Mouse (Mus musculus): Measurements from ENCODE around the gene Galnt7. TPM values are rescaled to one million over a fixed set of nuclear protein-coding genes. Genes with fewer than 3 reads are reported as not detected.

The Galnt7 gene
- polyA plus RNA-seq, 1 experiment from 2014 or later: 11.7 TPM

- no peak overlapping the region for H3K27ac ChIP-seq (replicated peaks)
- no peak overlapping the region for H3K9ac ChIP-seq (replicated peaks)
- H3K4me2 ChIP-seq: no peak overlapping the region
- no peaks in the 10 kb centered on the region for H3K27me3 ChIP-seq (replicated peaks)
- H3K4me3 ChIP-seq (replicated peaks): no peak overlapping the region
- no peak for ATAC-seq (ENCODE audit: low FRiP score)
- 93% methylated on average over 14 of the region's 14 CpGs for WGBS
- no peaks in the 10 kb centered on the region for H3K9me3 ChIP-seq (replicated peaks)
- no peaks in the 10 kb centered on the region for H3K4me1 ChIP-seq
- H3K36me3 ChIP-seq: peaks cover 4% of the 10 kb centered on the region; the same call in 1 of the 2 replicates
Observed at GRCm38 (mm10) chr8:57552102-57553032, 100.5 kb downstream of the Galnt7 start.

- no peak overlapping the region for H3K9ac ChIP-seq (replicated peaks)
- ATAC-seq (ENCODE audit: low FRiP score): no peak
Observed at GRCm38 (mm10) chr8:57547581-57547980, 105.3 kb downstream of the Galnt7 start.

GRCm38 (mm10) chr8:57546834-57547233 lies 106.0 kb downstream of the Galnt7 start:
- H3K27me3 ChIP-seq (replicated peaks): no peaks in the 10 kb centered on the region
- 92% methylated on average over 3 of the region's 3 CpGs for WGBS
- no peak overlapping the region for H3K9ac ChIP-seq (replicated peaks)
- no peak overlapping the region for H3K27ac ChIP-seq (replicated peaks)
- no peak overlapping the region for H3K4me2 ChIP-seq
- no peaks in the 10 kb centered on the region for H3K4me1 ChIP-seq
- H3K36me3 ChIP-seq: peaks cover 2% of the 10 kb centered on the region; the same call in 1 of the 2 replicates
- no peaks in the 10 kb centered on the region for H3K9me3 ChIP-seq (replicated peaks)
- ATAC-seq (ENCODE audit: low FRiP score): no peak
- no peak overlapping the region for H3K4me3 ChIP-seq (replicated peaks)

More at GRCm38 (mm10) chr8:57547581-57547980, 105.3 kb downstream of the Galnt7 start:
- Histone ChIP-seq H3K36me3 (peaks cover 4% of the 10 kb centered on the region; the same call in 1 of the 2 replicates), H3K27me3 (replicated peaks) (no peaks in the 10 kb centered on the region), H3K4me3 (replicated peaks) (no peak overlapping the region), H3K9me3 (replicated peaks) (no peaks in the 10 kb centered on the region), H3K4me2 (no peak overlapping the region), H3K27ac (replicated peaks) (no peak overlapping the region), H3K4me1 (no peaks in the 10 kb centered on the region)
- WGBS: 48% methylated on average over 12 of the region's 12 CpGs

- no peaks in the 10 kb centered on the region for H3K9me3 ChIP-seq (replicated peaks)
- H3K27ac ChIP-seq (replicated peaks): no peak overlapping the region
- 89% methylated on average over 3 of the region's 3 CpGs for WGBS
- H3K4me2 ChIP-seq: no peak overlapping the region
- H3K4me3 ChIP-seq (replicated peaks): no peak overlapping the region
- H3K27me3 ChIP-seq (replicated peaks): no peaks in the 10 kb centered on the region
- no peak for ATAC-seq (ENCODE audit: low FRiP score)
- H3K4me1 ChIP-seq: no peaks in the 10 kb centered on the region
- no peaks in the 10 kb centered on the region for H3K36me3 ChIP-seq
- no peak overlapping the region for H3K9ac ChIP-seq (replicated peaks)
Observed at GRCm38 (mm10) chr8:57546401-57546800, 106.4 kb downstream of the Galnt7 start.

- no peaks in the 10 kb centered on the region for H3K9me3 ChIP-seq (replicated peaks)
- no peak overlapping the region for H3K4me2 ChIP-seq
- H3K4me1 ChIP-seq: peaks cover 3% of the 10 kb centered on the region; the same call in 1 of the 2 replicates
- 94% methylated on average over 9 of the region's 9 CpGs for WGBS
- no peak overlapping the region for H3K27ac ChIP-seq (replicated peaks)
- H3K27me3 ChIP-seq (replicated peaks): no peaks in the 10 kb centered on the region
- H3K36me3 ChIP-seq: peaks cover under 1% of the 10 kb centered on the region; the same call in 1 of the 2 replicates
- no peak overlapping the region for H3K4me3 ChIP-seq (replicated peaks)
- no peak for ATAC-seq (ENCODE audit: low FRiP score)
- no peak overlapping the region for H3K9ac ChIP-seq (replicated peaks)
Observed at GRCm38 (mm10) chr8:57541405-57541804, 111.4 kb downstream of the Galnt7 start.

GRCm38 (mm10) chr8:57540951-57541350 lies 111.9 kb downstream of the Galnt7 start:
- no peak overlapping the region for H3K9ac ChIP-seq (replicated peaks)
- peaks cover 5% of the 10 kb centered on the region for H3K36me3 ChIP-seq
- H3K4me1 ChIP-seq: peaks cover 3% of the 10 kb centered on the region; the same call in 1 of the 2 replicates
- no peak for ATAC-seq (ENCODE audit: low FRiP score)
- H3K9me3 ChIP-seq (replicated peaks): no peaks in the 10 kb centered on the region
- no peak overlapping the region for H3K4me3 ChIP-seq (replicated peaks)
- 89% methylated on average over 11 of the region's 11 CpGs for WGBS
- H3K27ac ChIP-seq (replicated peaks): no peak overlapping the region
- H3K27me3 ChIP-seq (replicated peaks): no peaks in the 10 kb centered on the region
- no peak overlapping the region for H3K4me2 ChIP-seq

- 48% methylated on average over 12 of the region's 12 CpGs for WGBS
- H3K27me3 ChIP-seq (replicated peaks): no peaks in the 10 kb centered on the region
- peaks cover 3% of the 10 kb centered on the region; the same call in 1 of the 2 replicates for H3K4me1 ChIP-seq
- H3K9me3 ChIP-seq (replicated peaks): no peaks in the 10 kb centered on the region
- H3K4me2 ChIP-seq: no peak overlapping the region
- no peak overlapping the region for H3K9ac ChIP-seq (replicated peaks)
- no peak overlapping the region for H3K4me3 ChIP-seq (replicated peaks)
- H3K27ac ChIP-seq (replicated peaks): no peak overlapping the region
- ATAC-seq (ENCODE audit: low FRiP score): peak; percentile 82
- peaks cover 11% of the 10 kb centered on the region for H3K36me3 ChIP-seq
Observed at GRCm38 (mm10) chr8:57540110-57540838, 112.6 kb downstream of the Galnt7 start.

- Histone ChIP-seq H3K27me3 (replicated peaks) (no peaks in the 10 kb centered on the region), H3K27ac (replicated peaks) (no peak overlapping the region), H3K4me1 (peaks cover 3% of the 10 kb centered on the region; the same call in 1 of the 2 replicates), H3K4me2 (no peak overlapping the region), H3K9me3 (replicated peaks) (no peaks in the 10 kb centered on the region), H3K9ac (replicated peaks) (no peak overlapping the region), H3K4me3 (replicated peaks) (no peak overlapping the region), H3K36me3 (peaks cover 19% of the 10 kb centered on the region)
- no peak for ATAC-seq (ENCODE audit: low FRiP score)
- whole genome bisulfite sequencing: 94% methylated on average over 7 of the region's 7 CpGs
Observed at GRCm38 (mm10) chr8:57538601-57539000, 114.2 kb downstream of the Galnt7 start.

GRCm38 (mm10) chr8:57536167-57536566 lies 116.7 kb downstream of the Galnt7 start:
- no peak overlapping the region for H3K27ac ChIP-seq (replicated peaks)
- peaks cover 3% of the 10 kb centered on the region; the same call in 1 of the 2 replicates for H3K4me1 ChIP-seq
- H3K4me2 ChIP-seq: no peak overlapping the region
- ATAC-seq (ENCODE audit: low FRiP score): no peak
- H3K4me3 ChIP-seq (replicated peaks): no peak overlapping the region
- H3K36me3 ChIP-seq: peaks cover 19% of the 10 kb centered on the region
- H3K9ac ChIP-seq (replicated peaks): no peak overlapping the region
- H3K9me3 ChIP-seq (replicated peaks): no peaks in the 10 kb centered on the region
- no peaks in the 10 kb centered on the region for H3K27me3 ChIP-seq (replicated peaks)
- WGBS: 94% methylated on average over 6 of the region's 6 CpGs

GRCm38 (mm10) chr8:57534495-57534894 lies 118.3 kb downstream of the Galnt7 start:
- Histone ChIP-seq H3K27ac (replicated peaks) (no peak overlapping the region), H3K4me1 (no peaks in the 10 kb centered on the region), H3K4me3 (replicated peaks) (no peak overlapping the region), H3K27me3 (replicated peaks) (no peaks in the 10 kb centered on the region), H3K36me3 (peaks cover 19% of the 10 kb centered on the region), H3K9me3 (replicated peaks) (no peaks in the 10 kb centered on the region), H3K4me2 (no peak overlapping the region), H3K9ac (replicated peaks) (no peak overlapping the region)
- 91% methylated on average over 4 of the region's 4 CpGs for WGBS
- no peak for ATAC-seq (ENCODE audit: low FRiP score)

- no peaks in the 10 kb centered on the region for H3K4me1 ChIP-seq
- no peaks in the 10 kb centered on the region for H3K9me3 ChIP-seq (replicated peaks)
- peaks cover 19% of the 10 kb centered on the region for H3K36me3 ChIP-seq
- no peak overlapping the region for H3K9ac ChIP-seq (replicated peaks)
- no peak overlapping the region for H3K4me2 ChIP-seq
- H3K27ac ChIP-seq (replicated peaks): no peak overlapping the region
- H3K27me3 ChIP-seq (replicated peaks): no peaks in the 10 kb centered on the region
- no peak overlapping the region for H3K4me3 ChIP-seq (replicated peaks)
- ATAC-seq (ENCODE audit: low FRiP score): no peak
- 93% methylated on average over 4 of the region's 4 CpGs for WGBS
Observed at GRCm38 (mm10) chr8:57533106-57533505, 119.7 kb downstream of the Galnt7 start.

Data from neural tube, embryonic 15.5 days (tissue).